Mouse (Mus musculus) heart, adult 2 months (tissue): ENCODE measurements around the gene Pld3. TPM values are rescaled to one million over a fixed set of nuclear protein-coding genes. Genes with fewer than 3 reads are reported as not detected.

ENCODE experiments used
- DNase-seq, 2 experiments: peaks; one replicate each; pipeline ENCODE4 v3.0.0; 2021
- H3K27ac ChIP-seq: fragments of 200-600 bp; 2 replicates; pipeline ENCODE4 v1.8.1; 2022
- H3K27me3 ChIP-seq: fragments of 200-500 bp; 2 replicates; pipeline ENCODE4 v1.6.1; 2012; ENCODE audit warnings: mild to moderate bottlenecking, low read length, inconsistent platforms, mixed read lengths; ENCODE audit not compliant: control insufficient read depth, insufficient read depth
- H3K36me3 ChIP-seq: fragments of 200-500 bp; 2 replicates; pipeline ENCODE4 v1.6.1; 2012; ENCODE audit warnings: low read length, inconsistent platforms; ENCODE audit not compliant: control insufficient read depth, insufficient read depth
- H3K4me1 ChIP-seq: fragments of 200-500 bp; 2 replicates; pipeline ENCODE4 v1.6.1; 2011; ENCODE audit warnings: low read length; ENCODE audit not compliant: control insufficient read depth, insufficient read depth
- H3K4me3 ChIP-seq: fragments of 200-600 bp; 2 replicates; pipeline ENCODE4 v1.8.1; 2022
- H3K79me2 ChIP-seq: fragments of 200-500 bp; replicated peaks from 2 replicates; pipeline ENCODE4 v1.6.1; 2012; ENCODE audit warnings: mild to moderate bottlenecking, inconsistent platforms, low read length, moderate library complexity, mixed read lengths; ENCODE audit not compliant: control insufficient read depth, insufficient read depth
- H3K9ac ChIP-seq: fragments of 200-500 bp; 2 replicates; pipeline ENCODE4 v1.6.1; 2012; ENCODE audit warnings: low read depth, mild to moderate bottlenecking, control low read depth, inconsistent platforms, low read length, mixed read lengths
- CTCF ChIP-seq: fragments of 200-600 bp; IDR thresholded peaks from 2 replicates; pipeline ENCODE4 v1.8.1; 2022; ENCODE audit warnings: antibody characterized with exemption, mild to moderate bottlenecking, moderate library complexity
- EP300 ChIP-seq: fragments of 200-500 bp; IDR thresholded peaks from 2 replicates; pipeline ENCODE4 v1.6.1; 2011; ENCODE audit warnings: low read depth, low read length, control low read depth; ENCODE audit not compliant: insufficient read depth
- POLR2A ChIP-seq: fragments of 200-500 bp; IDR thresholded peaks from 2 replicates; pipeline ENCODE4 v1.6.1; 2011; ENCODE audit warnings: mild to moderate bottlenecking, low read depth, low read length, control low read depth; ENCODE audit not compliant: insufficient read depth
- WGBS: fragments of 180-500 bp; shearing (Covaris S2); methylation state at CpG from one replicate; pipeline ENCODE4 v1.1.7; 2018; 5-methylcytosine and 5-hydroxymethylcytosine counted together
- intact Hi-C: fragments of 180-260 bp; cut with DNase I; formaldehyde crosslinking; loops from one replicate; pipeline ENCODE4 v1.15.1; 2025
- polyA plus RNA-seq: library from polyadenylated mRNA; depleted of rRNA; stranded (reverse); fragments of >200 nt; gene quantifications from 2 replicates; pipeline ENCODE4 v1.2.3, GENCODE M21; 2012
- total RNA-seq, 2 experiments: library from RNA; stranded (reverse); gene quantifications; 2 replicates each; pipeline ENCODE4 v1.2.3; 2021

The Pld3 gene
- total and polyA plus RNA-seq, 3 experiments = 22.9 to 68.1 (median 30.6) TPM

DNA sequence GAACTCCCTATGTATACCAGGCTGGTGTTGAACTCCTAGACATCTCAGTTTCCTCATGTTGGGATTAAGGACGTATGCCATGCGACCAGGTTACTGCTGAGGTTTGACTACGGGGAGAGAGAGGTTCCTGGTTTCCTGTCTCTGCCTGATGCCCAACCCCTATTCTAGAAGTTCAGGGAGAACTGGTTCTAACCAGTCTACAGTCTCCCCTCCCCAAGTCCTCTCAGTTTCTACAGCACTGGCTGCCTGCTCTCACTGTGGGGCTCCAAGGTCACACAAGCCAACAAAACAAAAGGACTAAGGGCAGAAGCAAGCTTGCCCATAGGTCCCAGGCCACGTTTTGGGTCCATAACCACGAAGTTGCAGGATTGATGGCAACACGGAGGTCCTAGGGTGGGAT, 3.4 kb downstream of the Pld3 start:
- H3K4me1 ChIP-seq = no peaks in the 10 kb centered on the region; the same call in 1 of the 2 replicates
- no peak overlapping the region for H3K4me3 ChIP-seq
- 70% methylated on average over 6 of the region's 6 CpGs for WGBS
- intact Hi-C loops = no loop called here
- DNase-seq = no peak
- H3K27me3 ChIP-seq = no peaks in the 10 kb centered on the region
- no peak overlapping the region for H3K9ac ChIP-seq
- H3K36me3 ChIP-seq = no peaks in the 10 kb centered on the region
- no peaks in the 10 kb centered on the region for H3K79me2 ChIP-seq
- TF ChIP-seq EP300 (no peak), POLR2A (no peak), CTCF (no peak)
- H3K27ac ChIP-seq = no peak overlapping the region

DNA sequence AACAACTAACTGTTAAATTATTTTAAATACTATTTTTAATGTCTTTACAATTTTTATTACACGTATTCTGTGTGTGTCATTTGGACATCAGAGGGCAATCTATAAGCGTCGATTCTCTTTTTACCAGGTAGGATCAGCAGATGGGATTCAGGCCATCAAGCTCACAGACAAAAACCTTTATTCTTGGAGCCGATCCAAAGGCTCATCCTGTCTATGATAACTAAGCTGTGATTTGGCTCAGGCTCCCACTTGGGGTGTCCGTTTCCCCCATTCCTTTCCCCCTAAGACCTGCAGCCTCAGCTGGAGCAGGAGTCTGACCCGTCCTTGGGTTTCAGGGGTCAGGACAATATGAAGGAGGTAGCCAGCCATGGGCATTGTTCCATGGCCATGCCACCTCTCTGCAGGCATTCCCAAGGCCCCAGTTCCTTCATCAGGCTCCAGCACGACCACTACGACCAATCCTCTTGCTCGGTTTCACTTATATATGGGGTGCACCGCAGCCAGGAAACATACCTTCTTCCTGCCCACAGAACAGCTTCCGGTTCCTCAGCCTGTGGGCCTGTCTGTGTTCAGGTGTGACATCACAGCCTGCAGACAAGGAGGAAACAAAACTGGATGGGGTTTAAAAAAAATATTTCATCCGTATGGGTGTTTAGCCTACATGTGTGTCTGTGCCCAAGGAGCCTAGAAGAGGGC, 8.2 kb downstream of the Pld3 start:
- WGBS = 48% methylated on average over 12 of the region's 12 CpGs
- Histone ChIP-seq H3K36me3 (no peaks in the 10 kb centered on the region), H3K79me2 (no peaks in the 10 kb centered on the region), H3K27ac (no peak overlapping the region), H3K4me3 (no peak overlapping the region), H3K4me1 (no peaks in the 10 kb centered on the region; the same call in 1 of the 2 replicates), H3K27me3 (no peaks in the 10 kb centered on the region), H3K9ac (no peak overlapping the region)
- intact Hi-C loops = no loop called here
- TF ChIP-seq CTCF (no peak), EP300 (no peak), POLR2A (no peak)
- DNase-seq = peak in 1 of 2 experiments; percentile 28

GRCm38 (mm10) chr7:27543851-27544250, 9.2 kb downstream of the Pld3 start:
- Histone ChIP-seq H3K9ac (no peak overlapping the region), H3K27me3 (no peaks in the 10 kb centered on the region), H3K27ac (no peak overlapping the region), H3K36me3 (no peaks in the 10 kb centered on the region), H3K4me1 (no peaks in the 10 kb centered on the region; the same call in 1 of the 2 replicates), H3K79me2 (no peaks in the 10 kb centered on the region), H3K4me3 (no peak overlapping the region)
- no peak for DNase-seq
- no peak for TF ChIP-seq POLR2A
- no peak for TF ChIP-seq EP300
- TF ChIP-seq CTCF = no peak
- intact Hi-C loops = no loop called here
- 83% methylated on average over 4 of the region's 4 CpGs for WGBS

DNA sequence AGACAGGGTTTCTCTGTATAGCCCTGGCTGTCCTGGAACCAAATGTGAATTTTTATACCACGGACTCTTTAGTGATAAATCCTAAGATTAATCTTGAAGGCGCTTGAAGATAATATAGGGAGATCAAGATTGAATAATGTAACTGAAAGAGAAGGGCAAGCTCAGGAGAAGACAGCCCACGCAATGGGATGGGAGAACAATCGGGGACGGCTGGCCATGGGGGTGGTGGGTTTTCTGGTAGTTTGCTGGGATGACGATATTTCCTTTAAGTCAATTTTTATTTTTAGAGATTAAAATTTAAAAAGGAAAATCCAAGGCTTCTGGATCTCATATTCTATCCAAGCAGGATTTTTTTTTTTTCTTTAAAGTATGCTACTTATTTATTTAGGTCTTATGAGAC, 10.0 kb downstream of the Pld3 start:
- DNase-seq = no peak
- Histone ChIP-seq H3K4me3 (peak overlapping the region; percentile 58), H3K27me3 (no peaks in the 10 kb centered on the region), H3K27ac (peak overlapping the region; percentile 67), H3K36me3 (no peaks in the 10 kb centered on the region), H3K9ac (no peak overlapping the region), H3K79me2 (no peaks in the 10 kb centered on the region), H3K4me1 (no peaks in the 10 kb centered on the region; the same call in 1 of the 2 replicates)
- intact Hi-C loops = no loop called here
- WGBS = 25% methylated on average over 6 of the region's 6 CpGs
- TF ChIP-seq POLR2A = no peak
- no peak for TF ChIP-seq EP300
- no peak for TF ChIP-seq CTCF

DNA sequence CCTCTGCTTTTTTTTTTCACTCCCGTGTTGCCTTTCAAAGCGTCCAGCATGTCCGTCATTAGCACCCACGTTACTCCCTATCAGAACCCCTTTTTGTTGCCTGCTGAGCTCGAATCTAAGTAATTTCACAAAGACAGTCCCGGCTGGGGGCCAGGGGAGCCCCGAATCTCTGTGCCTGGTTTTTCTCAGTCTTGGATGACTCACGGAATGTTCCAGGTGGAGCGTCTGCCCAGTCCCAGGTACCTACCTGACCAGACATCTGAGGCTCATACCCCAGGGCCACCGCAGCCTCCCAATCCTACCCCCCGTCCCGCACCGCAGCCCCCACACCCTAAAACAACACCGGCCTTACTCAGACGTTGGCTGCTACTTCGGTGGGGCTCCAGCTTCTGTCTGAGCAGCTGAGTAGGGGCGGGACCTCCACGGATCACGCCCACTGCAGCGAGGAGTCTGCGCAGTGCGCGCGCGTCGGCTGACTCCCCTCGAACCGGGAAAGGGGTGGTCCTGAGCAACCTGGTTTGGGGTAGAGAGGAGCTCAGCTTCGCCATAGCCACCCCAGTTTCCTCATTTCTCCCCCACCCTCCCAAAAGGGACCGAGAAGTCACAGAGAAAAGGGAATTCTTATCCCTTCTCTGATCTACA, 10.5 kb downstream of the Pld3 start:
- peak; percentile 86 to 87 for DNase-seq
- Histone ChIP-seq H3K27ac (peak overlapping the region; percentile 67), H3K27me3 (no peaks in the 10 kb centered on the region), H3K36me3 (no peaks in the 10 kb centered on the region), H3K4me3 (peak overlapping the region; percentile 58), H3K79me2 (no peaks in the 10 kb centered on the region), H3K4me1 (no peaks in the 10 kb centered on the region; the same call in 1 of the 2 replicates), H3K9ac (peak overlapping the region; percentile 82)
- no peak for TF ChIP-seq CTCF
- TF ChIP-seq POLR2A = peak; percentile 74
- TF ChIP-seq EP300 = no peak
- intact Hi-C loops = no loop called here
- 2% methylated on average over 30 of the region's 30 CpGs for WGBS

DNA sequence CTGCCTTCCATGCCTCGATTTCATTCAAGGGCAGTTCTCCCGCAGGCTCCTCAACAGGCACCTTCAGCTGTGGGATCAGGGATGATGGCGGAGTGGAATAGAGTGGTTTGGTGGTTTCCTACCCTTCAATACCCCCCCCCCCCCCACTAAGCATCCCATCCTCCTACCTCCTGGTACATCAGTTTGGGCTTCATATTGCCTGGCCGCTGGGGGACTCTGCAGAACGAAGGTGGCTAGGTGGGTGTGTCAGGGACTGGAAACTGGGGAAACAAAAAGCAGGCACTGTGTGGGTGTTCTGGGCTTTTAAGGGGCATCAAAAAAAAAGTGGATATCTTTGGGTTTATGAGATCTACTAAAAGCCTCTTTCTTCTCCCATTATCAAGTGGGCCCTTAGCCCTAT, 11.1 kb downstream of the Pld3 start:
- WGBS = 69% methylated on average over 5 of the region's 5 CpGs
- Histone ChIP-seq H3K27me3 (no peaks in the 10 kb centered on the region), H3K27ac (no peak overlapping the region), H3K4me3 (peak overlapping the region; percentile 58; the same call in 1 of the 2 replicates), H3K4me1 (no peaks in the 10 kb centered on the region; the same call in 1 of the 2 replicates), H3K36me3 (no peaks in the 10 kb centered on the region), H3K79me2 (no peaks in the 10 kb centered on the region), H3K9ac (no peak overlapping the region)
- TF ChIP-seq POLR2A (no peak), EP300 (no peak), CTCF (no peak)
- no peak for DNase-seq
- intact Hi-C loops = no loop called here
